Mouse (Mus musculus): ENCODE data around the gene Dnah1.

GRCm38 (mm10) chr14:31240528-31240927 is 83.2 kb downstream of the Dnah1 start:
- no peak for TF ChIP-seq POLR2A (IDR thresholded peaks at IDR 0.05; ENCODE audit: borderline replicate concordance, extremely low read depth, insufficient read depth, insufficient read length, poor library complexity, severe bottlenecking)
- no peak for TF ChIP-seq CTCF (IDR thresholded peaks at IDR 0.05; ENCODE audit: borderline replicate concordance, extremely low read depth, insufficient read depth, insufficient read length)
